Mouse (Mus musculus) neural tube, embryonic 11.5 days (tissue): Measurements from ENCODE around the gene Mogat2. TPM values are rescaled to one million over a fixed set of nuclear protein-coding genes. Genes with fewer than 3 reads are reported as not detected.
A peak's percentile ranks its signal among the peaks of the same experiment; 100 is the strongest.

Experiments
- ATAC-seq: fragments of 200-750 bp; cut with Nextera tagmentation; 2 replicates; pipeline ENCODE4 v1.8.0; 2017; ENCODE audit warnings: moderate number of reproducible peaks, mild to moderate bottlenecking, moderate TSS enrichment, moderate library complexity; ENCODE audit not compliant: insufficient read depth, low FRiP score, low TSS enrichment
- DNase-seq: peaks from one replicate; pipeline ENCODE4 v3.0.0-alpha.2; 2015; ENCODE audit warnings: low spot score
- H3K27ac ChIP-seq: fragments of 300-500 bp; sonication (generic); 2 replicates; pipeline ENCODE4 v1.5.1; 2014; ENCODE audit warnings: low read depth, mild to moderate bottlenecking, low read length
- H3K27me3 ChIP-seq: fragments of 300-500 bp; sonication (generic); 2 replicates; pipeline ENCODE4 v1.6.1; 2014; ENCODE audit warnings: mild to moderate bottlenecking, low read length, mixed read lengths; ENCODE audit not compliant: control insufficient read depth, insufficient read depth
- H3K36me3 ChIP-seq: fragments of 300-500 bp; sonication (generic); 2 replicates; pipeline ENCODE4 v1.6.1; 2014; ENCODE audit warnings: mild to moderate bottlenecking, low read length, moderate library complexity, mixed read lengths; ENCODE audit not compliant: control insufficient read depth, insufficient read depth
- H3K4me1 ChIP-seq: fragments of 300-500 bp; sonication (generic); 2 replicates; pipeline ENCODE4 v1.6.1; 2014; ENCODE audit warnings: low read length, mixed read lengths; ENCODE audit not compliant: control insufficient read depth, insufficient read depth
- H3K4me2 ChIP-seq: fragments of 300-500 bp; sonication (generic); 2 replicates; pipeline ENCODE4 v1.6.1; 2014; ENCODE audit warnings: low read depth, mild to moderate bottlenecking, moderate library complexity
- H3K4me3 ChIP-seq: fragments of 300-500 bp; sonication (generic); 2 replicates; pipeline ENCODE4 v1.5.1; 2014; ENCODE audit warnings: low read depth, low read length
- H3K9ac ChIP-seq: fragments of 300-500 bp; sonication (generic); 2 replicates; pipeline ENCODE4 v1.6.1; 2014; ENCODE audit warnings: mild to moderate bottlenecking, low read length
- H3K9me3 ChIP-seq: fragments of 300-500 bp; sonication (generic); 2 replicates; pipeline ENCODE4 v1.6.1; 2016; ENCODE audit warnings: low read length; ENCODE audit not compliant: control insufficient read depth
- WGBS: fragments of 180-500 bp; shearing (Covaris S2); extraction: QIAGEN DNeasy Blood & Tissue Kit; methylation state at CpG from one replicate; pipeline ENCODE4 v1.1.7; 2014; 5-methylcytosine and 5-hydroxymethylcytosine counted together
- polyA plus RNA-seq: library from polyadenylated mRNA; unstranded; fragments of >200 nt; fragmentation: Nextera tagmentation; extraction: Ambion mirVana; gene quantifications from 2 replicates; pipeline ENCODE4 v1.2.1, GENCODE M21; 2014

The Mogat2 gene
- polyA plus RNA-seq, 1 experiment from 2014 or later, result 10.3 TPM

- no peaks in the 10 kb centered on the region for H3K27me3 ChIP-seq
These were observed 43.9 kb downstream of the Mogat2 start for GRCm38 (mm10) chr7:99194511-99194910.

GRCm38 (mm10) chr7:99193926-99194325 is 44.5 kb downstream of the Mogat2 start:
- Histone ChIP-seq H3K4me1 (no peaks in the 10 kb centered on the region), H3K36me3 (no peaks in the 10 kb centered on the region), H3K4me3 (no peak overlapping the region), H3K4me2 (no peak overlapping the region), H3K9ac (no peak overlapping the region), H3K27me3 (no peaks in the 10 kb centered on the region), H3K27ac (no peak overlapping the region), H3K9me3 (no peaks in the 10 kb centered on the region)
- DNase-seq, result no peak
- ATAC-seq, result no peak
- WGBS, result 91% methylated on average over 4 of the region's 4 CpGs

More at GRCm38 (mm10) chr7:99194511-99194910, 43.9 kb downstream of the Mogat2 start:
- Histone ChIP-seq H3K4me2 (no peak overlapping the region), H3K4me1 (no peaks in the 10 kb centered on the region), H3K27ac (no peak overlapping the region), H3K9ac (no peak overlapping the region), H3K36me3 (no peaks in the 10 kb centered on the region), H3K9me3 (no peaks in the 10 kb centered on the region), H3K4me3 (no peak overlapping the region)
- ATAC-seq, result no peak
- WGBS, result 82% methylated on average over 2 of the region's 2 CpGs
- no peak for DNase-seq

GRCm38 (mm10) chr7:99191411-99191810 is 47.0 kb downstream of the Mogat2 start:
- Histone ChIP-seq H3K9ac (no peak overlapping the region), H3K27me3 (no peaks in the 10 kb centered on the region), H3K9me3 (no peaks in the 10 kb centered on the region), H3K4me3 (no peak overlapping the region), H3K36me3 (no peaks in the 10 kb centered on the region), H3K27ac (no peak overlapping the region), H3K4me2 (no peak overlapping the region), H3K4me1 (no peaks in the 10 kb centered on the region)
- DNase-seq, result no peak
- no peak for ATAC-seq

- Histone ChIP-seq H3K4me2 (no peak overlapping the region), H3K27me3 (no peaks in the 10 kb centered on the region), H3K27ac (no peak overlapping the region), H3K9ac (no peak overlapping the region), H3K4me3 (no peak overlapping the region), H3K4me1 (no peaks in the 10 kb centered on the region), H3K9me3 (no peaks in the 10 kb centered on the region), H3K36me3 (no peaks in the 10 kb centered on the region)
- ATAC-seq (no peak), DNase-seq (no peak)
- WGBS, result 86% methylated on average over 5 of the region's 5 CpGs
These were observed 48.5 kb downstream of the Mogat2 start for GRCm38 (mm10) chr7:99189885-99190284.

- no peak overlapping the region for H3K4me2 ChIP-seq
- H3K9me3 ChIP-seq, result no peaks in the 10 kb centered on the region
- no peak overlapping the region for H3K27ac ChIP-seq
- no peaks in the 10 kb centered on the region for H3K27me3 ChIP-seq
- DNase-seq, result no peak
- H3K4me3 ChIP-seq, result no peak overlapping the region
- ATAC-seq, result no peak
- H3K9ac ChIP-seq, result no peak overlapping the region
- no peaks in the 10 kb centered on the region for H3K4me1 ChIP-seq
- WGBS, result 83% methylated on average over 6 of the region's 6 CpGs
- no peaks in the 10 kb centered on the region for H3K36me3 ChIP-seq
These were observed 49.8 kb downstream of the Mogat2 start for GRCm38 (mm10) chr7:99188630-99189029.

- WGBS, result 89% methylated on average over 5 of the region's 5 CpGs
- ATAC-seq (no peak), DNase-seq (no peak)
- H3K9me3 ChIP-seq, result no peaks in the 10 kb centered on the region
- no peaks in the 10 kb centered on the region for H3K4me1 ChIP-seq
- no peak overlapping the region for H3K4me3 ChIP-seq
- H3K27me3 ChIP-seq, result no peaks in the 10 kb centered on the region
- H3K4me2 ChIP-seq, result no peak overlapping the region
- H3K9ac ChIP-seq, result no peak overlapping the region
- no peaks in the 10 kb centered on the region for H3K36me3 ChIP-seq
- no peak overlapping the region for H3K27ac ChIP-seq
These were observed 51.0 kb downstream of the Mogat2 start for GRCm38 (mm10) chr7:99187451-99187850.

- no peak for ATAC-seq
- no peak overlapping the region for H3K4me3 ChIP-seq
- H3K36me3 ChIP-seq, result no peaks in the 10 kb centered on the region
- 91% methylated on average over 3 of the region's 3 CpGs for WGBS
- H3K9me3 ChIP-seq, result no peaks in the 10 kb centered on the region
- H3K27me3 ChIP-seq, result no peaks in the 10 kb centered on the region
- no peak overlapping the region for H3K9ac ChIP-seq
- no peak overlapping the region for H3K27ac ChIP-seq
- H3K4me1 ChIP-seq, result 0 out of 2 replicates have a peak, but pooled peaks cover 3% of the 10 kb centered on the region
- H3K4me2 ChIP-seq, result no peak overlapping the region
- DNase-seq, result no peak
These were observed 53.0 kb downstream of the Mogat2 start for GRCm38 (mm10) chr7:99185405-99185804.

- no peak overlapping the region for H3K9ac ChIP-seq
- DNase-seq (no peak), ATAC-seq (no peak)
- H3K4me1 ChIP-seq, result 0 out of 2 replicates have a peak, but pooled peaks cover 3% of the 10 kb centered on the region
- 75% methylated on average over 6 of the region's 6 CpGs for WGBS
- H3K36me3 ChIP-seq, result no peaks in the 10 kb centered on the region
- no peak overlapping the region for H3K4me3 ChIP-seq
- H3K27me3 ChIP-seq, result no peaks in the 10 kb centered on the region
- H3K9me3 ChIP-seq, result no peaks in the 10 kb centered on the region
- no peak overlapping the region for H3K4me2 ChIP-seq
- H3K27ac ChIP-seq, result no peak overlapping the region
These were observed 54.7 kb downstream of the Mogat2 start for GRCm38 (mm10) chr7:99183751-99184150.

- peak; percentile 95 for DNase-seq
- peak within 1 kb of the TSS; percentile 62; the same call in 1 of the 2 replicates for H3K27ac ChIP-seq
- peak; percentile 93 for ATAC-seq
These were observed 55.8 kb downstream of the Mogat2 start, which contains the start of gene Dgat2 for GRCm38 (mm10) chr7:99182432-99183172. TSS of gene Dgat2 (minus strand) at chr7:99182719.

More at GRCm38 (mm10) chr7:99182432-99183172, 55.8 kb downstream of the Mogat2 start, which contains the start of gene Dgat2:
- H3K4me3 ChIP-seq, result peak within 1 kb of the TSS; percentile 71
- under 1% methylated on average over 55 of the region's 63 CpGs for WGBS
- peak within 1 kb of the TSS; percentile 90 for H3K9ac ChIP-seq
- no peaks in the 10 kb centered on the region for H3K36me3 ChIP-seq
- peak within 1 kb of the TSS; percentile 92 for H3K4me2 ChIP-seq
- no peaks in the 10 kb centered on the region for H3K9me3 ChIP-seq
- no peaks in the 10 kb centered on the region for H3K27me3 ChIP-seq
- H3K4me1 ChIP-seq, result 0 out of 2 replicates have a peak, but pooled peaks cover 3% of the 10 kb centered on the region
